In the genomic region with DNA sequence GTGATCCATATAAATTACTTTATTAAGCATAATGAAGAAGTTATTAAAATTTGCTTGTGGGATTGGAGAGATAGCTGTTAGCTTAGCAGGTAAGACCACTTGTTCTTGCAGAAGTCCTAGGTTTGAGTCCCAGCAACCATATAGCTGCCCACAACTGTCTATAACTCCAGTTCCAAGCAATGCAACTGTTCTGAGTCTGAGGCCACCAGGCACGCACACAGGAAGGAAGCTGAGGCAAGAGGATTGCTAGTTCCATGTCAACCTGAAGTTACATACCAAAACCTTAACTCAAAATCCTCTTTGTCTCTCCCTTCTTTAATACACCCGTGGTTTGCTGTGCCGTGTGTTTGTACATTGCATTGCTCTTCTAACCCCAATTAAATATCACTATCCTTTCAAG, we compare ENCODE assay signal across 37 mouse cellular contexts. TPM values are rescaled to one million over a fixed set of nuclear protein-coding genes. Genes with fewer than 3 reads are reported as not detected.
"Had no signal": no experiment of that assay in that cellular context is flagged by ENCODE, and none has a peak within 500 bp of the region (broad histone marks: within the 10 kb centered on the region; RNA-seq: fewer than 3 reads in every experiment).

No protein-coding gene starts in this region.

- H3K27ac ChIP-seq: gastrocnemius, adult 2 months; heart, embryonic 13.5 days; heart, embryonic 15.5 days; hindbrain, embryonic 12.5 days; hindbrain, embryonic 14.5 days; intestine, embryonic 15.5 days; layer of hippocampus, adult 2 months; left cerebral cortex, adult 2 months; limb, embryonic 13.5 days; limb, embryonic 15.5 days; liver, embryonic 13.5 days had no signal

- H3K9ac ChIP-seq: heart, embryonic 13.5 days; heart, embryonic 15.5 days; hindbrain, embryonic 12.5 days; hindbrain, embryonic 14.5 days; intestine, embryonic 15.5 days; limb, embryonic 13.5 days; limb, embryonic 15.5 days; liver, embryonic 13.5 days had no signal

- H3K4me3 ChIP-seq: gastrocnemius, adult 2 months; heart, embryonic 13.5 days; heart, embryonic 15.5 days; hindbrain, embryonic 12.5 days; intestine, embryonic 15.5 days; layer of hippocampus, adult 2 months; left cerebral cortex, adult 2 months; limb, embryonic 13.5 days; limb, embryonic 15.5 days; liver, embryonic 13.5 days had no signal

- H3K4me1 ChIP-seq: heart, embryonic 15.5 days; hindbrain, embryonic 12.5 days; intestine, embryonic 15.5 days; limb, embryonic 15.5 days had no signal

- DNase-seq: gastrocnemius, adult 2 months; gastrocnemius, postnatal 10 days; gastrocnemius, postnatal 25 days; heart, adult 18-20 months; heart, postnatal 14 days; heart, postnatal 36 days; kidney, adult 18-20 months; kidney, adult 8-10 months; kidney, postnatal 10 days; kidney, postnatal 25 days; kidney, postnatal 4 days; left cerebral cortex, postnatal 4 days; liver, embryonic 13.5 days had no signal

- H3K27me3 ChIP-seq: heart, embryonic 13.5 days; heart, embryonic 15.5 days; hindbrain, embryonic 12.5 days; intestine, embryonic 15.5 days; limb, embryonic 13.5 days; limb, embryonic 15.5 days; liver, embryonic 13.5 days had no signal

- H3K4me2 ChIP-seq: heart, embryonic 11.5 days; heart, embryonic 13.5 days; heart, embryonic 15.5 days; hindbrain, embryonic 12.5 days; hindbrain, embryonic 14.5 days; intestine, embryonic 15.5 days; limb, embryonic 13.5 days; limb, embryonic 15.5 days; liver, embryonic 13.5 days had no signal

- ATAC-seq: hindbrain, embryonic 16.5 days; inflammation-experienced regulatory T-cells, adult 6 months; intestine, embryonic 15.5 days; intestine, postnatal 0 days had no signal

- H3K9me3 ChIP-seq: heart, embryonic 13.5 days; heart, embryonic 15.5 days; hindbrain, embryonic 12.5 days; intestine, embryonic 15.5 days; limb, embryonic 13.5 days; limb, embryonic 15.5 days; liver, embryonic 13.5 days had no signal

RNA-seq across cellular contexts. Expression of a gene that starts 9.4 kb away (rescaled TPM):
- total RNA-seq: gastrocnemius, adult 2 months; gastrocnemius, postnatal 25 days; gastrocnemius, postnatal 4 days; heart, adult 18-20 months; heart, adult 8-10 months; heart, postnatal 14 days; heart, postnatal 36 days; hematopoietic stem cell, adult 5-6 weeks; layer of hippocampus, adult 2 months; layer of hippocampus, postnatal 10 days; layer of hippocampus, postnatal 25 days; left cerebral cortex, adult 2 months; left cerebral cortex, postnatal 4 days; liver, adult 2 months had no signal
- polyA plus RNA-seq: frontal cortex, adult 2 months; heart, embryonic 11.5 days; heart, embryonic 15.5 days; heart, postnatal 0 days; hindbrain, embryonic 12.5 days; hindbrain, embryonic 14.5 days; hindbrain, embryonic 16.5 days; inflammation-experienced regulatory T-cells, adult 6 months; intestine, embryonic 15.5 days; intestine, postnatal 0 days; kidney, embryonic 14.5 days; kidney, embryonic 16.5 days; limb, embryonic 11.5 days; limb, embryonic 13.5 days; liver, adult 2 months; liver, embryonic 13.5 days had no signal
